Mouse (Mus musculus) intestine, embryonic 14.5 days (tissue): ENCODE results near the gene Bicra. TPM values are rescaled to one million over a fixed set of nuclear protein-coding genes. Genes with fewer than 3 reads are reported as not detected.

ENCODE experiments used
- ATAC-seq: fragments of 200-750 bp; cut with Nextera tagmentation; replicated peaks from 2 replicates; pipeline ENCODE4 v1.8.0; 2017; ENCODE audit warnings: low read depth, moderate number of reproducible peaks, moderate TSS enrichment, moderate library complexity; ENCODE audit not compliant: low FRiP score, low TSS enrichment
- DNase-seq: peaks from one replicate; pipeline ENCODE4 v3.0.0-alpha.2; 2018; ENCODE audit warnings: low spot score
- H3K27ac ChIP-seq: fragments of 300-500 bp; sonication (generic); 2 replicates; pipeline ENCODE4 v1.5.1; 2014; ENCODE audit warnings: low read depth, mild to moderate bottlenecking, control low read depth
- H3K27me3 ChIP-seq: fragments of 300-500 bp; sonication (generic); replicated peaks from 2 replicates; pipeline ENCODE4 v1.6.1; 2014; ENCODE audit warnings: low read length, control low read depth; ENCODE audit not compliant: control insufficient read depth, insufficient read depth
- H3K36me3 ChIP-seq: fragments of 300-500 bp; sonication (generic); 2 replicates; pipeline ENCODE4 v1.6.1; 2014; ENCODE audit warnings: low read length, control low read depth; ENCODE audit not compliant: control insufficient read depth, insufficient read depth
- H3K4me1 ChIP-seq: fragments of 300-500 bp; sonication (generic); replicated peaks from 2 replicates; pipeline ENCODE4 v1.6.1; 2014; ENCODE audit warnings: low read length, control low read depth, mixed read lengths; ENCODE audit not compliant: control insufficient read depth, insufficient read depth
- H3K4me2 ChIP-seq: fragments of 300-500 bp; sonication (generic); 2 replicates; pipeline ENCODE4 v1.6.1; 2014; ENCODE audit warnings: low read length
- H3K4me3 ChIP-seq: fragments of 300-500 bp; sonication (generic); 2 replicates; pipeline ENCODE4 v1.5.1; 2014; ENCODE audit warnings: low read depth, low read length, control low read depth, mixed read lengths
- H3K9ac ChIP-seq: fragments of 300-500 bp; sonication (generic); 2 replicates; pipeline ENCODE4 v1.6.1; 2014; ENCODE audit warnings: mild to moderate bottlenecking, low read length
- H3K9me3 ChIP-seq: fragments of 300-500 bp; sonication (generic); 2 replicates; pipeline ENCODE4 v1.6.1; 2016; ENCODE audit warnings: low read length, control low read depth; ENCODE audit not compliant: control insufficient read depth
- WGBS: fragments of 180-500 bp; shearing (Covaris S2); extraction: QIAGEN DNeasy Blood & Tissue Kit; methylation state at CpG from one replicate; pipeline ENCODE4 v1.1.7; 2014; 5-methylcytosine and 5-hydroxymethylcytosine counted together
- polyA plus RNA-seq: library from polyadenylated mRNA; unstranded; fragments of >200 nt; fragmentation: Nextera tagmentation; extraction: Ambion mirVana; gene quantifications from 2 replicates; pipeline ENCODE4 v1.2.1, GENCODE M21; 2014

The Bicra gene
- polyA plus RNA-seq, 1 experiment from 2014 or later = 7.4 TPM

DNA sequence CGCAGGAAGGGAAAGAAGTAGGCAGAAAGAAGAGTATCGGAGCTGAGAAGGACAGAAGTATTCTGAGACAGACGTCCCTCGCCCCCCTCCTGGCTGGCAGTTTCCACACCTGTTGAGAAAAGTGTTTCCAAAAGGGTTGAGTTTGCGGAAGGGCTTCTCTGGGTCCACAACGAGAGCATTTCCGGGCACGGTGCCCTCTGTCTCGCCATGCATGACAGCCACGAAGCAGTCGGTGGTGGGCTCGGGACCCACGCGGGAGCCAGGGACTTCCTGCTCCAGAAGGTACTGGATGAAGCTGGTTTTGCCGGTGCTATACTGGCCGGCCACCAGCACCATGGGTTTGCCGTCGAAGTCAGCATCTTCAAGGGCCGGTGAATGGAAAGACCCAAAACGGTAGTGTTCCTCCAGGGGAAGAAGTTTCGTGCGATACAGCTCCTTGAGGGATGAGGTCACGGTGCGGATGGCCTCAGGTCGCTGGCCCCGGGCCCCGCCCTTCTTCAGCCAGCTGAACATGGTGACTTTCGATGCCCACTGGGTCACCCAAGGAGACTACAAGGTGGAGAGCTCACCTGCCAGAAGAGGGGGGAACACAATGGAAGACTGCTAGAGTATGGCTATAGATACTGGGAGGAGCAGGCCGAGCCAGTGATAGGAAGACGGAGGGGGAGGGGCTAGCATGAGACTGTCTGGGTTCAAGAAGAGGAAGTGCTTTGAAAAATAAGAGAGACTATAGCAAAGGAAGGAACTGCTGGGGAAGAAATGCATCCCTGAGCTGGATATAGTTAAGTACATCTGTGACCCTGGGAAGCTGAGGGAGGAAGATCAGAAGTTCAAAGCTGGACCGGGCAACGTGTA is 83.7 kb downstream of the Bicra start:
- ATAC-seq = no peak
- peaks cover 33% of the 10 kb centered on the region for H3K4me1 ChIP-seq

DNA sequence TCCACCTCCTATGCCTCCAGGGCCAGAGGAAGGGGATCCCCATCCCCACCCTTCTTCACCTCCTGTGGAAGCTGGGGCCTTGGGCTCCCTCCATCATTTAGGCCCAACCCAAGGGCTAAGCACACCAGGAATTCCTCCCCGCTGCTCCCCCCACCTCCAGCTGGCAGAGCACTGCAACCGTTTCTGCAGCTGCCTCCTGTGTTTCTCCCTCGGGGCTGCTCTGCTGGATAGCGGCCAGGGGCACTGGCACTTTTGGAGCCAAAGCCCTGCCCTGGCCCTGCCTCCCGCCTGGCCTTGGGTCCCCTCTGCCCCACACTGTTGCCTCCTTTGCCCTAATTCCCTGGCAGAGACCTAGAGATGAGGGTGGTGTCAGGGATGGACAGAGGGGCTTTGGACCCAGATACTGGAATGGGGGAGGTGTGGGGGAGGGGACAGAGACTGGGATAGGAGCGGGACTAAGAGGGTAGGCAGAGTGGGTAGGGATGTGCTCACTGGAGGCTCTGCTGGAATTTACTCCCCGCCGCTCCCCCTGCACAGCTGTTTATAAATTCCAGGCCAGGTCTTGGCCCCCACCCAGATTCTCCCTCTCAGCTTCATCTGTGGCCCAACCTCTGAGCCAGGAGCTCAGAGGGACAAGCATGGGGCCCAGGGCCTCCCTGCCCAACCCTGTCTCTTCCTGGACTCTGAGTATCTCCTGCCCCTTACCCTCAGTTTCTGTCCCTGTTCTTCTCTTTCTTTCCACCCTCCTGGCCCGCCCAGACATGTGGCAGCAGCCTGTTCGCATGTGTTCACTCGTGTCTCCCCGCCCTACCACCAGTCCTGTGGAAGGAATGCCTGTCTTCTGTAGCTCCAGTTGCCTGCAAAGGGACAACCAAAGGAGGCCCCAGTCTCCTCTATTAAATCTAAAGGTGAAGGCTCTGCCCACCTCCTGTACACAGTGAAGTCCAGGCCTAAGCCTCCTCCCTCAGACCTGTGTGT is 85.1 kb downstream of the Bicra start:
- 15% methylated on average over 11 of the region's 12 CpGs for WGBS
- Histone ChIP-seq H3K9me3 (no peaks in the 10 kb centered on the region), H3K4me1 (peaks cover 33% of the 10 kb centered on the region), H3K27ac (peak overlapping the region; percentile 90), H3K27me3 (no peaks in the 10 kb centered on the region), H3K4me2 (peak overlapping the region; percentile 42), H3K4me3 (no peak overlapping the region), H3K9ac (peak overlapping the region; percentile 16; the same call in 1 of the 2 replicates), H3K36me3 (peaks cover 28% of the 10 kb centered on the region; the same call in 1 of the 2 replicates)
- ATAC-seq = peak; percentile 59
- DNase-seq = peak; percentile 78

More for the DNA sequence above, 83.7 kb downstream of the Bicra start:
- no peak for DNase-seq
- Histone ChIP-seq H3K9ac (no peak overlapping the region), H3K4me2 (no peak overlapping the region), H3K27me3 (no peaks in the 10 kb centered on the region), H3K4me3 (no peak overlapping the region), H3K9me3 (no peaks in the 10 kb centered on the region), H3K27ac (no peak overlapping the region; the same call in 1 of the 2 replicates), H3K36me3 (peaks cover 15% of the 10 kb centered on the region; the same call in 1 of the 2 replicates)
- WGBS = 83% methylated on average over 32 of the region's 32 CpGs

DNA sequence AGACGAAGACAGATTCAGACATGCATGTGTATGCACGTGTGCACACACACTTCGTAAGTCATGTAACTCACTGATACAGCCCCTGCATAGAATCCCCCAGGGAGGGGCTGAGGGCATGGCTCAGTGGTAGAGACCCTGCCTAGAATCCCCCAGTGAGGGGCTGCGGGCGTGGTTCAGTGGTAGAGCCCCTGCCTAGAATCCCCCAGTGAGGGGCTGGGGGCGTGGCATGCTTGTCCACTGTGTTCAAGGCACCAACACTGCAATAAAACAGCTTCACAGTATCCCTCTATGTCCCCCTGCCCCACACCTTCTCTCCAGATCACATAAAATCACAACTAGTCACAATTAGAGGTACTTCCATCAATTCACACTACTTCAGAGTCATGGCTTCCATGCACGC is 85.9 kb downstream of the Bicra start:
- Histone ChIP-seq H3K9me3 (no peaks in the 10 kb centered on the region), H3K27ac (peak overlapping the region; percentile 90), H3K36me3 (peaks cover 35% of the 10 kb centered on the region), H3K4me1 (peaks cover 33% of the 10 kb centered on the region), H3K4me3 (no peak overlapping the region), H3K9ac (0 out of 2 replicates have a peak overlapping the region, but pooled peaks have one; percentile 16), H3K27me3 (no peaks in the 10 kb centered on the region), H3K4me2 (peak overlapping the region; percentile 42; the same call in 1 of the 2 replicates)
- peak; percentile 10 for ATAC-seq
- no peak for DNase-seq
- 83% methylated on average over 7 of the region's 7 CpGs for WGBS

DNA sequence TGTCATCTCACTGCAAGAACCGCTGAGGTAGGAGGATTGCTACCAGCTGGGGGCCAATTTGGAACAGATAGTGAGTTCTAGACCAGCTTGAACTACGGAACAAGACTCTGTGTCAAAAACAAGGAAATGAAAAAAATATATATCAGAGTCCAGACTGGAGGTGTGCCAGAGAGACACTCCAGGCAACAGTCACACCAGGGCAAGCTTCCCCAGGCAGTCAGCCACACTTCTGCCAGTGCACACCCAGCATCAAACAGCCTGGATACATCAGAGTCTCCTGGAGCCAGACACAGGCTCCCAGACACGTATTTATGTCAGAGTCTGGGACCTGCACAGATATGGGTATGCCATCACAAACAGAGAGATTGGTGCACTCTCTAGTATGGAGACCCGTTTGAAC is 86.5 kb downstream of the Bicra start:
- H3K36me3 ChIP-seq = peaks cover 37% of the 10 kb centered on the region
- no peak overlapping the region for H3K4me2 ChIP-seq

DNA sequence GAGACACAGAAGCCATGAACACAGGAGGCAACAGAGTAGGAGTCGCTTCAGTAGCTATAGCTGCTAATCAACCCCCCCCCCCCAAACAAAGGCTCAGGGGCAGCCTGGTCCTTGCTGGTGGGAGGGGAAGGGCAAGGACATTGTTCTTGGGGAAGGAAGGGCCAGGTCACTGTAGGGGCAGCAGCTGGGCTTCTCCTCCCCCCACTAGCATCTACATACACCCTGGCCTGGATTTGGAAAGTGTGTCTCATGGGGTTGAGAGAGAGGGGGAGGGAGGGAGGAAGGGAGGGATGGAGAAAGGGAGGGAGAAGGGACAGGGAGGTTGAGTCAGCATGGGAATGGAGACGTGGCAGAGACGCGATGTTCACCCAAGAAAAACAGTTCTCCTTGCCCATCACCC is 87.0 kb downstream of the Bicra start:
- Histone ChIP-seq H3K27me3 (no peaks in the 10 kb centered on the region), H3K36me3 (peaks cover 40% of the 10 kb centered on the region), H3K4me3 (no peak overlapping the region), H3K9ac (no peak overlapping the region), H3K27ac (no peak overlapping the region), H3K9me3 (no peaks in the 10 kb centered on the region), H3K4me2 (no peak overlapping the region), H3K4me1 (peaks cover 33% of the 10 kb centered on the region)
- no peak for ATAC-seq
- 50% methylated on average over 4 of the region's 4 CpGs for WGBS
- DNase-seq = no peak

More for the DNA sequence above, 86.5 kb downstream of the Bicra start:
- H3K4me1 ChIP-seq = peaks cover 33% of the 10 kb centered on the region
- 0 out of 2 replicates have a peak overlapping the region, but pooled peaks have one; percentile 90 for H3K27ac ChIP-seq
- no peaks in the 10 kb centered on the region for H3K27me3 ChIP-seq
- WGBS = 51% methylated on average over 4 of the region's 4 CpGs
- no peak overlapping the region for H3K9ac ChIP-seq
- no peak for DNase-seq
- no peaks in the 10 kb centered on the region for H3K9me3 ChIP-seq
- H3K4me3 ChIP-seq = no peak overlapping the region
- ATAC-seq = no peak

DNA sequence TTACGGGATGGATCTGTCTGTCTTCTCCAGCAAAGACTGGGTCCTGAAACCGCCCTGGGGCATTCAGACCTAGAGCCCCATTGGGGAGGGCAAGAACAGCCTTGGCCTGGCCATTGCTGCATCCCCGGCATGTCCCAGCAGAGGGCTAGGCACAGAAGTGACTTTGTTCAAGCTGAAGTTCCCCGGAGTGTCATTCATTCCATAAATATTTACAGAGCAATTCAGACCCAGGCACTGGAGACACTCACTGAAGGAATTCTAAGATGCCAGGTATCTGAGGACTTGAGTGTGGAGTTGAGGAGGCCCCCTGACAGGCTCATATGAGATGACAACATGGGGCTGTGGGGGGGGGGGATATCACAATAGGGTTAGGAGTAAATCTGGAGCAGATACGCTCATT is 91.6 kb downstream of the Bicra start:
- 0 out of 2 replicates have a peak overlapping the region, but pooled peaks have one; percentile 7 for H3K27ac ChIP-seq
- WGBS = 48% methylated on average over 5 of the region's 5 CpGs
- H3K9ac ChIP-seq = no peak overlapping the region

DNA sequence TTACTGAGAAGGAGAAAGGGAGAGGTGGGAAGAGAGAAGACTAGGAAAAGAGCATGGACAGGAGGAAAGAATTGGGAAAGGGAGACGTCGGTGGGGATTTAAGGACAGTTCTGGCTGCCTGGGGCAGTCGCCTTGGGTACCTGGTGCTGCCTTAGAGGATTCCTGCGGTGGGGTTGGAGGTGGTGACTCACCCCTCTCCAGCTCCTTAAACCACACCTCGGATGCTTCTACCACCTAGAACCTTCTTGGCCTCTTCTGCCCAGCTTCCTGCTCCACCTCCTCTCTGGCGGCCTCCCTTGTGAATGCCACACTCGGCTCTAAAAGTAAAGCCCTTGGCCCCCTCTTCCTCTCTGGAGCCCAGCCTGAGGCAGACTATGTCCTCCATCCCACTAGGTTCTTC is 92.2 kb downstream of the Bicra start:
- H3K4me2 ChIP-seq = peak overlapping the region; percentile 37
- no peaks in the 10 kb centered on the region for H3K27me3 ChIP-seq
- no peaks in the 10 kb centered on the region; the same call in 1 of the 2 replicates for H3K4me1 ChIP-seq
- ATAC-seq = 0 out of 2 replicates have a peak, but pooled peaks have one; percentile 24
- H3K4me3 ChIP-seq = no peak overlapping the region
- no peak for DNase-seq
- H3K27ac ChIP-seq = 0 out of 2 replicates have a peak overlapping the region, but pooled peaks have one; percentile 7
- no peaks in the 10 kb centered on the region; the same call in 1 of the 2 replicates for H3K9me3 ChIP-seq
- H3K36me3 ChIP-seq = peaks cover 54% of the 10 kb centered on the region
- no peak overlapping the region for H3K9ac ChIP-seq
- 23% methylated on average over 7 of the region's 7 CpGs for WGBS

More for the DNA sequence above, 91.6 kb downstream of the Bicra start:
- Histone ChIP-seq H3K27me3 (no peaks in the 10 kb centered on the region), H3K4me1 (peaks cover 4% of the 10 kb centered on the region), H3K36me3 (peaks cover 49% of the 10 kb centered on the region), H3K9me3 (no peaks in the 10 kb centered on the region; the same call in 1 of the 2 replicates), H3K4me2 (no peak overlapping the region), H3K4me3 (no peak overlapping the region)
- ATAC-seq = no peak
- no peak for DNase-seq

DNA sequence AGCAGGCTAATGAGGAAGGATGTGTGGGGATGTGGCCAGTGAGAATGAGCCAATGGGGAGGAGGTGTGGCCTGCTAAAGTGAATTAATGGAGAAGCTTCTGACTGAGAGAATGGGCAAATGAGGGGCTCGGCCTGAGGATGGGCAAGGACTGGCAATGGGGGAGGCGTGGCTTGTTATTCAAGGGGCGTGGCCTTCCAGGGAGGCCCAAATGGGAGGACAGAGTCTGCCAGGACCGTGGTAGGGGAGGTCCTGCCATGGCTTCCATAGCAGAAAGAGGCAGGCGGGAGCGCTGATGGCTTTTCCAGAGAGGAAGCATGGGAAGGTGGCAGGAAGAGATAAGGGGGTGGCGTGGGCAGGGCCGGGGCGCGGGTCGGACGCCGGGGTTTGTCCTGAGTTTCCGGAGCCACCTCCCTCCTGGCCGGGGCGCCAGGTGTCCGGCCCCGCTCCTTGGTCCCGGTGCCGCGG is 92.7 kb downstream of the Bicra start:
- H3K4me1 ChIP-seq = no peaks in the 10 kb centered on the region; the same call in 1 of the 2 replicates
- H3K36me3 ChIP-seq = peaks cover 54% of the 10 kb centered on the region
- ATAC-seq (peak; percentile 28; the same call in 1 of the 2 replicates), DNase-seq (no peak)
- no peak overlapping the region for H3K9ac ChIP-seq
- H3K9me3 ChIP-seq = no peaks in the 10 kb centered on the region; the same call in 1 of the 2 replicates
- 10% methylated on average over 21 of the region's 21 CpGs for WGBS
- H3K4me3 ChIP-seq = no peak overlapping the region
- peak overlapping the region; percentile 37 for H3K4me2 ChIP-seq
- H3K27me3 ChIP-seq = no peaks in the 10 kb centered on the region
- H3K27ac ChIP-seq = no peak overlapping the region
